Mouse (Mus musculus): Measurements from ENCODE around the gene AC129217.1. TPM values are rescaled to one million over a fixed set of nuclear protein-coding genes. Genes with fewer than 3 reads are reported as not detected.
A peak's percentile ranks its signal among the peaks of the same experiment; 100 is the strongest.

AC129217.1 gene
- total and polyA plus RNA-seq, 3 experiments = 3.7 to 102 TPM; not detected in 1

- no peaks in the 10 kb centered on the region for H3K9me3 ChIP-seq (replicated peaks)
- H3K4me3 ChIP-seq (ENCODE audit: low read depth, low read length) = peak overlapping the region; percentile 99
- ATAC-seq (ENCODE audit: extremely low read depth, insufficient number of reproducible peaks, low FRiP score, poor library complexity, severe bottlenecking) = no peak
- DNase-seq (ENCODE audit: low spot score) = no peak
- no peaks in the 10 kb centered on the region for H3K27me3 ChIP-seq (ENCODE audit: insufficient read depth, low read length)
- no peak for TF ChIP-seq POLR2AphosphoS5 (IDR thresholded peaks at IDR 0.05; ENCODE audit: insufficient replicate concordance, low read depth, low read length)
- H3K36me3 ChIP-seq (replicated peaks) = peaks cover 50% of the 10 kb centered on the region
- peaks cover 42% of the 10 kb centered on the region for H3K4me1 ChIP-seq (ENCODE audit: insufficient read depth, low read depth, low read length)
Observed at GRCm38 (mm10) chr19:8872266-8872840, 42.8 kb downstream of the AC129217.1 start.

- no peak for DNase-seq (ENCODE audit: low spot score)
- Histone ChIP-seq H3K27me3 (ENCODE audit: insufficient read depth, low read length) (no peaks in the 10 kb centered on the region), H3K36me3 (replicated peaks) (peaks cover 71% of the 10 kb centered on the region), H3K4me1 (ENCODE audit: insufficient read depth, low read depth, low read length) (peaks cover 60% of the 10 kb centered on the region), H3K4me3 (ENCODE audit: low read depth, low read length) (no peak overlapping the region), H3K9me3 (replicated peaks) (no peaks in the 10 kb centered on the region)
- ATAC-seq (ENCODE audit: extremely low read depth, insufficient number of reproducible peaks, low FRiP score, poor library complexity, severe bottlenecking) = no peak
- TF ChIP-seq TAL1 (conservative IDR thresholded peaks at IDR 0.05; ENCODE audit: low read depth, low read length) (no peak), CTCF (IDR thresholded peaks at IDR 0.05; ENCODE audit: low read depth, low read length) (no peak), GATA2 (IDR thresholded peaks at IDR 0.05; ENCODE audit: borderline replicate concordance, low read depth, low read length) (no peak), GATA1 (IDR thresholded peaks at IDR 0.05; ENCODE audit: borderline replicate concordance, low read length) (no peak), POLR2AphosphoS5 (IDR thresholded peaks at IDR 0.05; ENCODE audit: insufficient replicate concordance, low read depth, low read length) (no peak)
Observed at GRCm38 (mm10) chr19:8875031-8875430, 45.5 kb downstream of the AC129217.1 start.

- peak within 1 kb of the TSS; percentile 87 for H3K4me3 ChIP-seq (ENCODE audit: low read depth, low read length)
- DNase-seq (ENCODE audit: low spot score) (peak; percentile 75), ATAC-seq (ENCODE audit: extremely low read depth, insufficient number of reproducible peaks, low FRiP score, poor library complexity, severe bottlenecking) (peak; percentile 88)
- no peak for TF ChIP-seq CTCF (IDR thresholded peaks at IDR 0.05; ENCODE audit: low read depth, low read length)
- TF ChIP-seq TAL1 (conservative IDR thresholded peaks at IDR 0.05; ENCODE audit: low read depth, low read length) = no peak
- no peak for TF ChIP-seq GATA2 (IDR thresholded peaks at IDR 0.05; ENCODE audit: borderline replicate concordance, low read depth, low read length)
- no peak for TF ChIP-seq POLR2AphosphoS5 (IDR thresholded peaks at IDR 0.05; ENCODE audit: insufficient replicate concordance, low read depth, low read length)
- no peak for TF ChIP-seq GATA1 (IDR thresholded peaks at IDR 0.05; ENCODE audit: borderline replicate concordance, low read length)
- no peaks in the 10 kb centered on the region for H3K9me3 ChIP-seq (replicated peaks)
- H3K4me1 ChIP-seq (ENCODE audit: insufficient read depth, low read depth, low read length) = peaks cover 33% of the 10 kb centered on the region
- H3K36me3 ChIP-seq (replicated peaks) = peaks cover 39% of the 10 kb centered on the region
- no peaks in the 10 kb centered on the region for H3K27me3 ChIP-seq (ENCODE audit: insufficient read depth, low read length)
Observed at GRCm38 (mm10) chr19:8880311-8881033, 50.9 kb downstream of the AC129217.1 start, which contains the start of gene Uqcc3. Gene Uqcc3 (minus strand): TSS chr19:8880923.

- Histone ChIP-seq H3K36me3 (replicated peaks) (peaks cover 34% of the 10 kb centered on the region), H3K4me3 (ENCODE audit: low read depth, low read length) (peak overlapping the region; percentile 87), H3K4me1 (ENCODE audit: insufficient read depth, low read depth, low read length) (peaks cover 33% of the 10 kb centered on the region), H3K27me3 (ENCODE audit: insufficient read depth, low read length) (no peaks in the 10 kb centered on the region), H3K9me3 (replicated peaks) (no peaks in the 10 kb centered on the region)
- TF ChIP-seq TAL1 (conservative IDR thresholded peaks at IDR 0.05; ENCODE audit: low read depth, low read length) (no peak), CTCF (IDR thresholded peaks at IDR 0.05; ENCODE audit: low read depth, low read length) (no peak), GATA2 (IDR thresholded peaks at IDR 0.05; ENCODE audit: borderline replicate concordance, low read depth, low read length) (no peak), POLR2AphosphoS5 (IDR thresholded peaks at IDR 0.05; ENCODE audit: insufficient replicate concordance, low read depth, low read length) (no peak), GATA1 (IDR thresholded peaks at IDR 0.05; ENCODE audit: borderline replicate concordance, low read length) (no peak)
- DNase-seq (ENCODE audit: low spot score) (no peak), ATAC-seq (ENCODE audit: extremely low read depth, insufficient number of reproducible peaks, low FRiP score, poor library complexity, severe bottlenecking) (no peak)
Observed at GRCm38 (mm10) chr19:8881034-8881392, 51.4 kb downstream of the AC129217.1 start.

- DNase-seq (ENCODE audit: low spot score) = no peak
- Histone ChIP-seq H3K36me3 (replicated peaks) (peaks cover 16% of the 10 kb centered on the region), H3K4me3 (ENCODE audit: low read depth, low read length) (no peak within 1 kb of the TSS), H3K27me3 (ENCODE audit: insufficient read depth, low read length) (no peaks in the 10 kb centered on the region), H3K4me1 (ENCODE audit: insufficient read depth, low read depth, low read length) (peaks cover 39% of the 10 kb centered on the region), H3K9me3 (replicated peaks) (no peaks in the 10 kb centered on the region)
- no peak for ATAC-seq (ENCODE audit: extremely low read depth, insufficient number of reproducible peaks, low FRiP score, poor library complexity, severe bottlenecking)
- TF ChIP-seq CTCF (IDR thresholded peaks at IDR 0.05; ENCODE audit: low read depth, low read length) (no peak), POLR2AphosphoS5 (IDR thresholded peaks at IDR 0.05; ENCODE audit: insufficient replicate concordance, low read depth, low read length) (no peak), GATA1 (IDR thresholded peaks at IDR 0.05; ENCODE audit: borderline replicate concordance, low read length) (no peak), TAL1 (conservative IDR thresholded peaks at IDR 0.05; ENCODE audit: low read depth, low read length) (no peak), GATA2 (IDR thresholded peaks at IDR 0.05; ENCODE audit: borderline replicate concordance, low read depth, low read length) (no peak)
Observed at GRCm38 (mm10) chr19:8883616-8884015, 54.0 kb downstream of the AC129217.1 start, which contains the start of the genes Lbhd1 and Gm49403. Gene Lbhd1 (plus strand): TSS chr19:8883732. Gene Gm49403 (plus strand): TSS chr19:8883930.

GRCm38 (mm10) chr19:8886916-8887584 lies 57.5 kb downstream of the AC129217.1 start:
- Histone ChIP-seq H3K4me3 (ENCODE audit: low read depth, low read length) (peak overlapping the region; percentile 78; the same call in 1 of the 2 replicates), H3K27me3 (ENCODE audit: insufficient read depth, low read length) (no peaks in the 10 kb centered on the region), H3K4me1 (ENCODE audit: insufficient read depth, low read depth, low read length) (peaks cover 39% of the 10 kb centered on the region), H3K36me3 (replicated peaks) (peaks cover 27% of the 10 kb centered on the region), H3K9me3 (replicated peaks) (no peaks in the 10 kb centered on the region)
- ATAC-seq (ENCODE audit: extremely low read depth, insufficient number of reproducible peaks, low FRiP score, poor library complexity, severe bottlenecking) (no peak), DNase-seq (ENCODE audit: low spot score) (no peak)
- TF ChIP-seq CTCF (IDR thresholded peaks at IDR 0.05; ENCODE audit: low read depth, low read length) (no peak), POLR2AphosphoS5 (IDR thresholded peaks at IDR 0.05; ENCODE audit: insufficient replicate concordance, low read depth, low read length) (peak; percentile 30; the same call in 1 of the 2 replicates)

Measured in G1E (cell line).